Mouse (Mus musculus): ENCODE measurements around the gene Apbb2. TPM values are rescaled to one million over a fixed set of nuclear protein-coding genes. Genes with fewer than 3 reads are reported as not detected.

Apbb2 gene
- polyA plus RNA-seq, 1 experiment: 22.6 TPM

DNA sequence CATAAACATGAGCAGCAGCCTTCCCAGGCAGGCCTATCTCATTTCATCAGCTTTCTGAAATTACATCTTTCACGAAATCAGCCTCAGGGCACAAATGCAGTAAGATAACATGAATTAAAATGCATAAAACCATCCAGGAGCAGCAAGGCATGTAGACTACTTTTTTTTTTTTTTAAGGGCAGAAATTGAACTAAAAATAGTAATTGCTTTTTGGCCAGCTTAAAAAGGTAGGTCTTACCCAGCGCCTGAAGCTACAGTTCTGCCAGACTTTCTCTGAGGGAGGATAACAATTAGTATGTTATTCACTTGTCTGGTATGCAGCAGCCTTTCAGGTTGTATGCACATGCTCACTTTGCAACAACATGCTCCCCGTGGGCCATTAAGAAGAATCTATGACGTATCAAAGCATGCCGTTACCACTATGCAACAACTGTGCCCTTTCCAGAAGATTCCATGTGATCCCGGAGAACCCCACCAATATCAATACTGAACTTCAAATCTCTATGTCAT, 32.3 kb downstream of the Apbb2 start:
- Histone ChIP-seq H3K27me3 (ENCODE audit: control insufficient read depth, insufficient read depth, insufficient read length) (no peaks in the 10 kb centered on the region), H3K4me3 (ENCODE audit: insufficient read depth, poor library complexity, severe bottlenecking) (no peak overlapping the region), H3ac (ENCODE audit: control insufficient read depth, insufficient read length, low read depth) (no peak overlapping the region), H3K79me3 (ENCODE audit: low read depth) (peaks cover 99% of the 10 kb centered on the region), H3K36me3 (ENCODE audit: control insufficient read depth, insufficient read depth) (peaks cover 15% of the 10 kb centered on the region), H3K79me2 (ENCODE audit: control insufficient read depth, insufficient read depth) (peaks cover 100% of the 10 kb centered on the region)
- TF ChIP-seq USF1 (IDR thresholded peaks at IDR 0.05; ENCODE audit: low read depth) (no peak), CTCF (IDR thresholded peaks at IDR 0.05; ENCODE audit: control insufficient read depth, insufficient read depth, insufficient read length) (no peak), FOSL1 (IDR thresholded peaks at IDR 0.05; ENCODE audit: insufficient read depth, low read length, poor library complexity, severe bottlenecking) (no peak), MYOD1 (IDR thresholded peaks at IDR 0.05; ENCODE audit: control insufficient read depth, insufficient read length, low read depth) (no peak), CEBPB (IDR thresholded peaks at IDR 0.05; ENCODE audit: low read depth) (no peak), MYOG (IDR thresholded peaks at IDR 0.05; ENCODE audit: control insufficient read depth, extremely low read depth, insufficient read length) (no peak), MAX (IDR thresholded peaks at IDR 0.05) (no peak)

DNA sequence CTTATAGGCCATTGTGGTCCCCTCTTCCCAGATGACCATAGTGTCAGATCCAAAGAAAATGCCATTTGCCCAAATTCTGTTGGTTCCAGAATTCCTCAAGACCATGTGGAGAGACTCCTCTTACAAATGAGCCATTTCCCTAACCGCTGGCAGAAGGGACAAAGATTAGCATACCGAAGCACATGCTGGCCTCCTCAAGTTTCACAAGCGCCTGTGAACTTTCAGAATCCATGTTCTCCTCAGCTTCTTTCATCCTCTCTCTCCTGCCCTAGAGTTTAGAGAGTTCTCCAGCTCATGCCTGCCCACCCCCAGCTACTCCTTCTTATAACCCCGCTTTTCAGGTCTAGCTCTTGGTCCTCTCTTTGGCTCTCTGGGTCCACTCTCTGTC, 35.6 kb downstream of the Apbb2 start:
- peaks cover 99% of the 10 kb centered on the region for H3K79me3 ChIP-seq (ENCODE audit: low read depth)
- no peak overlapping the region for H3K4me3 ChIP-seq (ENCODE audit: insufficient read depth, poor library complexity, severe bottlenecking)
- no peaks in the 10 kb centered on the region for H3K27me3 ChIP-seq (ENCODE audit: control insufficient read depth, insufficient read depth, insufficient read length)

DNA sequence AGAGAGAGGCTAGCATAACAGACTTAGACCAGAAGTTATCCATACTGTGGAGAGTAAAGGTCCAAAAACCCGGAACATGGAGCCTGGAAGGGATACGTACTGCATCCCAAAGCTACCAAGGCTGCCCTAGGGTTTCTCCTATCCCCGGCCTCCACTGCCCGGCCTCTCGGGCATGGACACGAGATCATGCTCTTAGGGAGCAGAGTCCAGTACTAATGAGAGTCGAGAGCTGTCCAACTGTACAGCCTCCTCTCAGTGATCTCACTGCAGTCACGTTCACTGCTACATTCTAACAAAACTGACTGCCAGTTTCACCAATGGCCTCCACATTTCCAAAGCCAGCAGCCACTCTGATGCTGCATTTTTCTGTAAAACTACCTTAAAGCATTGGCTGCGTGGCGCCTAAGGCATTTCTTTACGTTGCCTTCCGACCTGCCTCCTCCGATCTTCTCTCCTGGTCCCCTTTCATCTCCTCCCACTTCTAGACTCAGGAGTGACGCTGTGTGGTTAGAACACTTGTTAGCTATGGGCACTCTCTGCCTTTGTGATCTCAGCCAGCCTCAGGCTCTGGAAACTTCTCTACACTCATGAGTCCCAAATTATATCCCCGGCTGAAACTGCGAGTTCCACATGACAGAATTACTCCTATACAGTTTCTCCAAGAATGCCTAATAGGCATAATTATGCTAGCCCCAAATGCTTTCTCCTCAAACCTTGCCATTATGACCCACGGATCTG, 36.1 kb downstream of the Apbb2 start:
- H3ac ChIP-seq (ENCODE audit: control insufficient read depth, insufficient read length, low read depth): no peak overlapping the region
- H3K36me3 ChIP-seq (ENCODE audit: control insufficient read depth, insufficient read depth): peaks cover 5% of the 10 kb centered on the region
- H3K27me3 ChIP-seq (ENCODE audit: control insufficient read depth, insufficient read depth, insufficient read length): no peaks in the 10 kb centered on the region

More for the DNA sequence above, 35.6 kb downstream of the Apbb2 start:
- no peak overlapping the region for H3ac ChIP-seq (ENCODE audit: control insufficient read depth, insufficient read length, low read depth)
- peaks cover 5% of the 10 kb centered on the region for H3K36me3 ChIP-seq (ENCODE audit: control insufficient read depth, insufficient read depth)
- H3K79me2 ChIP-seq (ENCODE audit: control insufficient read depth, insufficient read depth): peaks cover 100% of the 10 kb centered on the region
- TF ChIP-seq CEBPB (IDR thresholded peaks at IDR 0.05; ENCODE audit: low read depth) (no peak), CTCF (IDR thresholded peaks at IDR 0.05; ENCODE audit: control insufficient read depth, insufficient read depth, insufficient read length) (no peak), USF1 (IDR thresholded peaks at IDR 0.05; ENCODE audit: low read depth) (no peak), MYOD1 (IDR thresholded peaks at IDR 0.05; ENCODE audit: control insufficient read depth, insufficient read length, low read depth) (no peak), FOSL1 (IDR thresholded peaks at IDR 0.05; ENCODE audit: insufficient read depth, low read length, poor library complexity, severe bottlenecking) (no peak), MAX (IDR thresholded peaks at IDR 0.05) (no peak), MYOG (IDR thresholded peaks at IDR 0.05; ENCODE audit: control insufficient read depth, extremely low read depth, insufficient read length) (no peak)

DNA sequence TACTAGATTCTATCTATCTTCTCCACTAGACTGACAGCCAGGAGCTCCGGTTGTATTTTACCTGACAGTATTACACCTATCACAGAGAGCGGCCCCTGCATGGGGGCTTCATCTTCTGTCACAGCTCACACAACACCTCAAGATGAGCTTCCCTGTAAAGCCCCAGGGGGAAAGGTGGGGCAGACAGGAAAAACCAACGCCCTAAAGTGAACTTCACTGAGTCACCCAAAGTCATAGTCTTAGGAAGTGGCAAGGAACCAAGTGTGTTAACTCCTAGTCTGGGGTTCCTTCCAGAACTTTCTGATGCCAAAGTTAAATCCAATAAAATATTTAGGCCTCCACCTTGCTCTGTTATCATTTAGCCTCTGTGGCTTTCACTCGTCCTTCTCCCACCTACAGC, 39.5 kb downstream of the Apbb2 start:
- H3K36me3 ChIP-seq (ENCODE audit: control insufficient read depth, insufficient read depth): peaks cover 11% of the 10 kb centered on the region
- no peak overlapping the region for H3K4me3 ChIP-seq (ENCODE audit: insufficient read depth, poor library complexity, severe bottlenecking)
- H3ac ChIP-seq (ENCODE audit: control insufficient read depth, insufficient read length, low read depth): no peak overlapping the region
- TF ChIP-seq USF1 (IDR thresholded peaks at IDR 0.05; ENCODE audit: low read depth) (no peak), CEBPB (IDR thresholded peaks at IDR 0.05; ENCODE audit: low read depth) (no peak)
- peaks cover 100% of the 10 kb centered on the region for H3K79me2 ChIP-seq (ENCODE audit: control insufficient read depth, insufficient read depth)
- H3K79me3 ChIP-seq (ENCODE audit: low read depth): peaks cover 91% of the 10 kb centered on the region
- H3K27me3 ChIP-seq (ENCODE audit: control insufficient read depth, insufficient read depth, insufficient read length): no peaks in the 10 kb centered on the region

More for the DNA sequence above, 36.1 kb downstream of the Apbb2 start:
- TF ChIP-seq CTCF (IDR thresholded peaks at IDR 0.05; ENCODE audit: control insufficient read depth, insufficient read depth, insufficient read length) (no peak), FOSL1 (IDR thresholded peaks at IDR 0.05; ENCODE audit: insufficient read depth, low read length, poor library complexity, severe bottlenecking) (no peak), MYOD1 (IDR thresholded peaks at IDR 0.05; ENCODE audit: control insufficient read depth, insufficient read length, low read depth) (no peak), MAX (IDR thresholded peaks at IDR 0.05) (no peak), MYOG (IDR thresholded peaks at IDR 0.05; ENCODE audit: control insufficient read depth, extremely low read depth, insufficient read length) (no peak), USF1 (IDR thresholded peaks at IDR 0.05; ENCODE audit: low read depth) (no peak), CEBPB (IDR thresholded peaks at IDR 0.05; ENCODE audit: low read depth) (no peak)
- H3K79me2 ChIP-seq (ENCODE audit: control insufficient read depth, insufficient read depth): peaks cover 100% of the 10 kb centered on the region
- H3K79me3 ChIP-seq (ENCODE audit: low read depth): peaks cover 95% of the 10 kb centered on the region
- H3K4me3 ChIP-seq (ENCODE audit: insufficient read depth, poor library complexity, severe bottlenecking): no peak overlapping the region

GRCm38 (mm10) chr5:66576299-66576698, 42.3 kb downstream of the Apbb2 start:
- TF ChIP-seq USF1 (IDR thresholded peaks at IDR 0.05; ENCODE audit: low read depth) (no peak), MYOD1 (IDR thresholded peaks at IDR 0.05; ENCODE audit: control insufficient read depth, insufficient read length, low read depth) (no peak), MYOG (IDR thresholded peaks at IDR 0.05; ENCODE audit: control insufficient read depth, extremely low read depth, insufficient read length) (no peak), CTCF (IDR thresholded peaks at IDR 0.05; ENCODE audit: control insufficient read depth, insufficient read depth, insufficient read length) (no peak), FOSL1 (IDR thresholded peaks at IDR 0.05; ENCODE audit: insufficient read depth, low read length, poor library complexity, severe bottlenecking) (no peak), CEBPB (IDR thresholded peaks at IDR 0.05; ENCODE audit: low read depth) (no peak), MAX (IDR thresholded peaks at IDR 0.05) (no peak)
- H3ac ChIP-seq (ENCODE audit: control insufficient read depth, insufficient read length, low read depth): no peak overlapping the region
- peaks cover 87% of the 10 kb centered on the region for H3K79me3 ChIP-seq (ENCODE audit: low read depth)
- peaks cover 100% of the 10 kb centered on the region for H3K79me2 ChIP-seq (ENCODE audit: control insufficient read depth, insufficient read depth)
- peaks cover 11% of the 10 kb centered on the region for H3K36me3 ChIP-seq (ENCODE audit: control insufficient read depth, insufficient read depth)
- no peaks in the 10 kb centered on the region for H3K27me3 ChIP-seq (ENCODE audit: control insufficient read depth, insufficient read depth, insufficient read length)
- H3K4me3 ChIP-seq (ENCODE audit: insufficient read depth, poor library complexity, severe bottlenecking): no peak overlapping the region
